Mouse (Mus musculus) c-Kit-positive CD71-positive TER-119-negative erythroid progenitor cells, embryonic 14.5 days (primary cell): ENCODE measurements around the gene Aplp2.

Source experiments
- DNase-seq: peaks from one replicate; pipeline ENCODE4 v3.0.0-alpha.2; 2013; ENCODE audit warnings: low read depth

The Aplp2 gene

DNA sequence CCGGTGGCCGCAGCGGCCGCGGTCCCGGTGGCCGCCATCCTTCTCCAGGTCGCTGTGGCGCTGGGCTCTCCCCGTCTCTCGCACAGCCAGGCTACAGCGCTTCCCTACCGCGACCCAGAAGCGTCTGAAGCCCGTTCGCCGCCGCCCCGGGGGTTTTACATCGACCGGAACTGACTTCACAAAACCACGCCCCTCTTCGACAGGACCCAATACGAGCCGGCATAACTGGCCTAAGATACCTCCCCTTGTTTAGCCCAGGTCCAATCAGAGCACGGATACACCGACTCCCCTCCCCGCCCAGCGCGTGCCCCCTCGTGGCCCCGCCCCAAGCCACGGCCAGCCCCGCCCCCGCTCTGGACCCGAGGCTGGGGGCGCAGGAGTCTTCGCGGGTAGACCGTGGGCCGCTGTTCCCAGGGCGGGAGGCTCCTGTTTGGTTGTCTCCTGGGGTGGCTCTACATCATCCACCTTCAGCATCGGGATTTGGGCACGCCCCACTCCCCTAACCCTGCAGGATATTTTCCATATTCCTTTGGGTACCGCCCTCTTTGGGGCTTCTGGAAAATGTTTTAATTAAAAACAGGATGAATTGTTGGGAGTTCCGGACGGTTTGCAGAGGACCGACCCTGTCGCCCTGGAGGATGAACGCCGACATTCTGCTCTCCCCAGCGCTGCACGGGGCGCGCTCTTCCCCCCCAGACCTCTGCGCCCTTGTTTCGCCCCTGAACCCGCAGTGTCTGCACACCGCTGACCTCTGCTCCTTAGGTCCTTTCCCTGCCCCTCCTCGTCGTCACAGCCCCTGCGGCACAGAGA lies at the start of gene Aplp2:
Gene Aplp2 (minus strand): TSS at position 126 of the 810 bp plus-strand sequence.
- peak; percentile 95 for DNase-seq

DNA sequence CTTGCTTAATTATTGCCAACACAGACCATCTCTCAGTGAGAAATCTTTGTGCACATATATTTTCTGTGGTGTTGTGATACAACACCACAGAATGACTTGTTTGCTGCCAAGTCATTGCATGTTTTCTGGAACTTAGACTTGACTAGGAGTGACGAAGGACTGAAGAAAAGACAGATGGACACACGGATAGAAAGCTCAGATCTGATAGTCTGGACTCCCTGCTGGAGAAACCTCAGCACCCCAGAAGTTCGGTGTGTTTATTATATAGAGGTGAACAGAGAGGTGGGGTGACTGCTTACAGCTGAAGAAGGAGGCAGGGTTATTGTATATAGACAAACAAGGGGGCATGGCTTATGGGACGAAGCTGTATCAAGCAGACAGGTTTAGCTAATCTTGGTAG lies 48.6 kb upstream of the Aplp2 start:
- no peak for DNase-seq

- no peak for DNase-seq
These were observed 46.6 kb upstream of the Aplp2 start for GRCm38 (mm10) chr9:31258237-31258636.

DNA sequence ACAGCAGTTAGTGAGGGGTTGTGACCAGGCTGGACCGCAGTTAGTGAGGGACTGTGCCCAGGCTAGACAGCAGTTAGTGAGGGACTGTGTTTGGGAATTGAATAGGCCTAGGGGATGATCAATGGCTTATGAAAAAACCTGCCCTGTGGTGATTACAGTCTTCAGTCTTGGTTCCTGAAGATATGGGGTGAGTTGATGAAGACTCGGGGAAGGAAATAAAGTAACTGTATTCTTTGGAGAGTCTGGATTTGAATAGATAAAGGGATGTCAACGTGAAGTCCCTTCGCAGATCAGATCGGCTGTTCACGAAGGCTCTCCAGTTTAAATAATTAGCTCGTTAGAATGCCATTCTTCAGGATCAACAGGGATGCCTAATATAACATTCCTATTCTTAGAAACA lies 44.3 kb upstream of the Aplp2 start:
- no peak for DNase-seq

- DNase-seq, result peak; percentile 99
These were observed 43.0 kb upstream of the Aplp2 start for GRCm38 (mm10) chr9:31254697-31255004.

- no peak for DNase-seq
These were observed 42.5 kb upstream of the Aplp2 start for GRCm38 (mm10) chr9:31253866-31254696.

- no peak for DNase-seq
These were observed 41.7 kb upstream of the Aplp2 start for GRCm38 (mm10) chr9:31253311-31253734.

GRCm38 (mm10) chr9:31252182-31252799 lies 40.7 kb upstream of the Aplp2 start:
- DNase-seq, result peak; percentile 81

DNA sequence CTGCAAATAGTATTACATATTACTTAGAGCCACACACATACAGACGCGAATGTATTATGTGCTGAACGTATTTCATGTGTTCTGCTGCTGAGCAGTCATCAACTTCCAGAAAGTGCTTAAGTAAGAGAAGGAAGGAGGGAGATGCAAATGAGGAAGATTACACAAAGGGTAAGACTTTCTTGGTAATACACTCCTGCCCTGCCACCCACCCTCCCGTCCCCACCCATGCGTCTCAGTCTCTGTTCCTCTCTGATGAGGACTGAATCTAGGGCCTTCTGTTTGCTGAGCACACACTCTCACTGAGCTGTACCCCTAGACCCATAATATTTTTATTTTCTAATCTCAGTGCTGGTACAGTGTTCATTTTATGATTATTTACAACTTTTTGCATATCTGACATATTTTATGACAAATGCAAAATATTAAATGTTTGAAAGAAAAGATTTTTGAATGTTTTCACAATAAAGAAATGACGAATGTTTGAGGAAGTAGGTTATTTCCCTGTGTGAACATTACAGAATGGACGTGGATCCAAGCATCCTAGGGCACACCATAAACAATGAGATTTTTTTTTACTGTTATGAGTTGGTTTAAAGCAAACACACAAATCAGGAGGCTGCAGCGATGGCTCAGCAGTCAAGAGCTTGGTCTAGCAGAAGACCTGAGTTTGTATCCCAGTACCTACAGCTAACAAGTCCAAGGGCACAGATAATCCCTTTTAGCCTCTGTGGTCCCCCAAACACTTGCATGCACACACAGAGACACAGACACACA lies 36.0 kb upstream of the Aplp2 start:
- DNase-seq, result no peak

DNA sequence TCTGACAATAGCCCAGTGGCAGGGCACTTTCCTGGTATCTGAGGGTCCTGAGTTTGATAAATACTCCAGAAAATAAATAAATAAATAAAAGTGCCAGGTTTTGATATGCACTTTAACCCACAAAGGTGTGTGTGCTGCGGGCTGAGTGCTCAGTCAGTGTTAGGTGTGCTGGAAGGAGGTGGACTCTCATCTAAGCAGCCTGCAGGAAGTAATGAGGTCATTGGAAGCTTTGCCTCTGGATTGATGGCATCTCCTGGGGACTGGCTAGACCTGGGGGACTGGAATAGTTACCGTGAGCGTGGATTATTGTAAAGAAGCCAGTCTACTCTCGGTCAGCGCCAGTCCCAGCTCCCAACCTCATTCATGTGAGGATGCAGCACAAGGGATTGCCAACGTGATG lies 34.8 kb upstream of the Aplp2 start:
- DNase-seq, result no peak

DNA sequence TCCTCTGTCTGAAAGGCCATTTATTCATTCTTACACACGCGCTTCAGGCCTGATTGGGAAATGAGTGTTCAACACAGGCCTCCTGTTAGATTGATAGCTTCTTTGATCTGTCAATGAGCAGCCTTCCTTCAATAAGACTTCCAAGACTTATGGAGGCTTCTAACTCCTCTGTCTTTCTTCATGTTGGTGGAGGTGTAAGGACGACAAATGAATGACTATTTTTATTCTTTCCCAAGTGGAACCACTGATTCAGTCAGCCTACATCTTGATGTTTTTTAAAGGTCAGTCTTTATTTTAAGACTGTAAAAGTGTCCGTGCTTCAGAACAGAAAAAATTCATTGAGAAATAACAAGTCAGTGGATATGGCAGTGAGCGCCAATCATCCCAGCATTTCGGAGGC lies 33.4 kb upstream of the Aplp2 start:
- no peak for DNase-seq

DNA sequence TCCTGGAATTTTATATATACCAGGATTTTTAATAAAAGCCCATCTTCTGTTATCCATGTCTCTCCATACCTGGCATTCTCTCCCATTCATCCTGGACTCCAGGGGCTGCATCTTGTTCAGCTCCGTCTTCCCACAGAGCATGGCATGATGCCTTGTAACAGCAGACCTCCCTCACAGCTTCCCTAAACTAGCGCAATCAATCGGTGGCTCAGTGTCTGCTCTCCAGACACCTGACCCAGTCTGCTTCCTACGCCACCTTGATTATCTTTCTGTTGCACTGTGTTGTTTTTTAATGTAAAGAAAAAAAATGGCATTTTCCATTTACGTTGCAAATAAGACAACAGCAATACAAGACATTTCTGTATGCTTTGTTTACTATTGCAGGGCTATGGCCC lies 32.3 kb upstream of the Aplp2 start:
- DNase-seq, result no peak

DNA sequence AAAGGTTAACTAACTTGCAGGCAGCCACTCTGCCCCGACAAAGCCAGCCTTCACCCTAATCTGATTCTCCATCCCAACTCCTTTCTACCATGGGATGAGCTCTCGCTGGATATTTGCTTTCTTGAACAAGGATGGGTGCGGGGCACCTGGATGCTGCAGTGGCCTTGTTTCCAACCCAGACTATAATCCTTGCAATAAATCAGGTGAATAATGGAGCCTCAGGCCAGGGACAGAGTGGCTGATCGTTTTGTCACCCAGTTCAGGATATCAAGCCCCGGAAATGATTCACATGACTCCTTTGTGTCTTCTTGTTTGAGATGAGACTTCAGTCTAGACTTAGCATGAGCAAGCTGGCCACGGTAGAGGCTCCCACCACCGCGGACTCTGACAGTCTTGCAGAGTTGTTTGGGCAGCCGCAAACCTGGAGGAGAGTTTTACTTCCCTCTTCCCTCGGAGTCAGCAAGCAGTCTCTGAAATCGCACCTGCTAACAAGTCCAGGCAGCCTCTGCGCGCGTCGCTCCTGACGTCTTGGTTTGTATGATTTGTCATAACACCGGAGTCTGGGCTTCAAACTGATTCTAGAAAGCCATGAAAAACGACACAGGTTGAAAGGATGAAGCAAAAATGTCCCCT lies 31.8 kb upstream of the Aplp2 start:
- no peak for DNase-seq

DNA sequence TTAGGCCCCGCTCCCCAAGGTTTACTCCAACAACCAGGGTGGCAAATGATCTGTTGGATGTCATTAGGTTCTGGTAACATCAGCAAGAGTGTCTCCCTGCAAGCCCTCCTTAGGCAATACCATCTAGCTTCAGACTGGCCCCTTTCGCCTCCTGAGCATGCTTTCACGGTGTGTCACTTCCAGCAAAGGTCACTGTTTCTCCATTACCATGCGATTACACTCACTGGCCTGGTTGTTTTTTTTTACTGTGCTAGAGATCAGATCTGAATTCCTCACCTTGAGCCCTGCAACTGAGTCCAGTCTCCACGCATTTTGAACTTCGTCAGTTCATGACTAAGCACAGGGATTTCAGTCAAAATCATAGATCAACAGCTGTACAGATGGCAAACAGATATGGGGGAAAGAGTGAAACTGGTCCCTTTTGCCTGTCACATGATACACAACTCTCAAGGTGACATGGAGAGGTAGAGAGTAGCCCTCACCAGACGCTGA lies 29.6 kb upstream of the Aplp2 start:
- DNase-seq, result no peak

GRCm38 (mm10) chr9:31240522-31241207 lies 29.1 kb upstream of the Aplp2 start:
- DNase-seq, result no peak

- DNase-seq, result no peak
These were observed 27.9 kb upstream of the Aplp2 start for GRCm38 (mm10) chr9:31239551-31239950.

DNA sequence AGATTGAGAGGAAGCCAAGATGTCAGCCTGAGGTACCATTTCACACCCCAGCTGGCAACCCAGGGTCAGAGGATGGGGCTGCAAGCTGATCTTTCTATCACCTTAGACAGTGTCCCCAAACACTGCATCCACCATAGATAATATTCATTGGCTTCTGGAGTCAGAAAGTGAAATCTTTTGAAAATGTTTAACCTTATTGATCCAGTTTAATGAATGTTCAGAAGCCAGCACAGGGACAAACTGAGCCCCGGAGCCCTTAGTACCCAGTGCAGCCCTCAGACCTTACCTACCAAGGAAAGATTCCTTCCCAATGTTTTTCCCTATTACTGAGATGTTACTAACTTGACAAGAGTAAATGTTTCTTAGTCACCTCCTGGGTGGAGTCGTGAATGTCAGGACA lies 26.9 kb upstream of the Aplp2 start:
- no peak for DNase-seq

DNA sequence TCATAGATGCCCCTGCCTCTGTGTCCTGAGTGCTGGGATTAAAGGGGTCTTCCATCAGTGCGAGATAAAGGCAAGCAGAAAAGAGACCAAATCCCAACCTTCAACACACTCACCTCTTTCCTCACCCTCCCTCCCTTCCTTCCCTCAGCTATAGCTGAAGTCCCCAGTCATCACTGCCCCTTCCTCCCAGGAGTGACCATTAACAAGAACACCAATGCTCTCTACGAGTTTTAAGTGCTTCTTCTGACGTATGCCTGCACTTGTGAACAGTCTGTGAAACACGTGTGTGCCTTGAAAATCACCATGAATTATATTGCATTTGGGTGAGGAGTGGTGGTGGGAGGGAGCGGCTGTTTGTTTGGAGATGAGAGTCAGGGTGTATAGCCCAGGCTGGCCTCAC lies 24.5 kb upstream of the Aplp2 start:
- DNase-seq, result no peak

GRCm38 (mm10) chr9:31235489-31235888 lies 23.9 kb upstream of the Aplp2 start:
- no peak for DNase-seq

GRCm38 (mm10) chr9:31235030-31235429 lies 23.4 kb upstream of the Aplp2 start:
- no peak for DNase-seq

- DNase-seq, result peak; percentile 65
These were observed 14.9 kb upstream of the Aplp2 start for GRCm38 (mm10) chr9:31226541-31226940.
